Mouse (Mus musculus): ENCODE results near the gene Car15. TPM values are rescaled to one million over a fixed set of nuclear protein-coding genes. Genes with fewer than 3 reads are reported as not detected.
A peak's percentile ranks its signal among the peaks of the same experiment; 100 is the strongest.

Gene Car15
- polyA plus RNA-seq, 1 experiment from 2014 or later = 0.52 TPM

DNA sequence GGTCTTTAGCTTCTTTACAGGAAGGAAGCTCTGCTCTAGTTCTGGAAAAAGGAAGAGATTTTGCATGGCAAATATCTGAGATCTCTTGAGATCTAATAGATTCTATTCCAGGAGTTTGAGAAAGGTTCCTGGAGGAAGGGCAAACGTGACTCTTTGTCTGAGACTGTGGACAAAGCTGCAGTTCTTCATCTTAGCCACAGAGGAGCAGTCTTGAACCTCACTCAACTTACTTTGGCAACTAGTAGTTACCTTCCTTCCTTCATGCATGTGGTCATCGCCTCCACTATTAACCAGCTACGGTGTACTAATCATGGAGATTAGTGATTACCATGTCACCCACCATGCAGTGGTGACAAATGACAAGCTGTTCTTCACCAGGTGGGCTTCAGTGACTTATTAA is 52.8 kb downstream of the Car15 start:
- ATAC-seq (no peak), DNase-seq (no peak)
- 65% methylated on average over 3 of the region's 3 CpGs for WGBS (ENCODE audit: insufficient replicate concordance)
- Histone ChIP-seq H3K36me3 (replicated peaks; ENCODE audit: insufficient read depth, low read length) (peaks cover 35% of the 10 kb centered on the region), H3K9ac (replicated peaks) (no peak overlapping the region), H3K4me2 (ENCODE audit: low read depth, low read length) (no peak overlapping the region), H3K27me3 (ENCODE audit: insufficient read depth, low read length) (no peaks in the 10 kb centered on the region), H3K27ac (ENCODE audit: low read depth) (no peak overlapping the region), H3K9me3 (ENCODE audit: low read length) (no peaks in the 10 kb centered on the region), H3K4me1 (ENCODE audit: insufficient read depth) (no peaks in the 10 kb centered on the region), H3K4me3 (ENCODE audit: low read depth, low read length) (no peak overlapping the region)
- TF ChIP-seq EP300 (IDR thresholded peaks at IDR 0.05; ENCODE audit: low read depth) (no peak), CTCF (IDR thresholded peaks at IDR 0.05; ENCODE audit: low read depth) (peak; percentile 43)

Other genes with a start within 250 kb of the Car15 start
- 6.4 and 7.3 TPM in 2 replicates for gene Smpd4, start 219.0 kb downstream of the Car15 start, polyA plus RNA-seq (2015; fragmentation: Nextera tagmentation; extraction: Ambion mirVana)
- 3.3 and 3.5 TPM in 2 replicates for gene Ccdc74a, start 191.9 kb downstream of the Car15 start, polyA plus RNA-seq (2015; fragmentation: Nextera tagmentation; extraction: Ambion mirVana)
- 11.0 and 11.6 TPM in 2 replicates for gene Med15, start 105.5 kb downstream of the Car15 start, polyA plus RNA-seq (2015; fragmentation: Nextera tagmentation; extraction: Ambion mirVana)
- gene Klhl22, start 78.7 kb downstream of the Car15 start, polyA plus RNA-seq (2015; fragmentation: Nextera tagmentation; extraction: Ambion mirVana) = 7.8 and 8.0 TPM in 2 replicates
- 0.97 and 1.6 TPM in 2 replicates for gene Scarf2, start 41.1 kb downstream of the Car15 start, polyA plus RNA-seq (2015; fragmentation: Nextera tagmentation; extraction: Ambion mirVana)
- gene B830017H08Rik, start 5.2 kb downstream of the Car15 start, polyA plus RNA-seq (2015; fragmentation: Nextera tagmentation; extraction: Ambion mirVana) = not detected in 2 replicates
- gene Gm20518, start 53.3 kb upstream of the Car15 start, polyA plus RNA-seq (2015; fragmentation: Nextera tagmentation; extraction: Ambion mirVana) = not detected in 2 replicates
- gene Tssk1, start 55.9 kb upstream of the Car15 start, polyA plus RNA-seq (2015; fragmentation: Nextera tagmentation; extraction: Ambion mirVana) = 0.04 and 0.08 TPM in 2 replicates
- 17.9 and 18.0 TPM in 2 replicates for gene Dgcr2, start 60.2 kb upstream of the Car15 start, polyA plus RNA-seq (2015; fragmentation: Nextera tagmentation; extraction: Ambion mirVana)
- gene Tssk2, start 60.3 kb upstream of the Car15 start, polyA plus RNA-seq (2015; fragmentation: Nextera tagmentation; extraction: Ambion mirVana) = not detected in 2 replicates
- gene Ess2, start 73.0 kb upstream of the Car15 start, polyA plus RNA-seq (2015; fragmentation: Nextera tagmentation; extraction: Ambion mirVana) = 5.6 and 6.6 TPM in 2 replicates
- gene Gsc2, start 76.7 kb upstream of the Car15 start, polyA plus RNA-seq (2015; fragmentation: Nextera tagmentation; extraction: Ambion mirVana) = not detected in 2 replicates
- 77.7 and 78.3 TPM in 2 replicates for gene Slc25a1, start 89.9 kb upstream of the Car15 start, polyA plus RNA-seq (2015; fragmentation: Nextera tagmentation; extraction: Ambion mirVana)
- gene Vpreb2, start 142.1 kb upstream of the Car15 start, polyA plus RNA-seq (2015; fragmentation: Nextera tagmentation; extraction: Ambion mirVana) = 2.6 TPM in 2 replicates
- gene Dgcr6, start 214.5 kb upstream of the Car15 start, polyA plus RNA-seq (2015; fragmentation: Nextera tagmentation; extraction: Ambion mirVana) = 23.2 and 24.4 TPM in 2 replicates